Mouse (Mus musculus) embryo, embryonic 9.5 days (tissue): ENCODE measurements at regions not wholly inside any gene's neighbourhood (a gene's known extent, or its start where the extent isn't known, plus 50 kb on each side); places are given as distances from the start of the nearest gene placed in this dataset.
A peak's percentile ranks its signal among the peaks of the same experiment; 100 is the strongest.

Experiments
- DNase-seq: peaks from one replicate; pipeline ENCODE4 v3.0.0-alpha.2; 2017; ENCODE audit errors: extremely low spot score

- DNase-seq, result peak; percentile 88
Measured at GRCm38 (mm10) chr6:127252000-127252721, 100.2 kb upstream of the Ccnd2 start.

- DNase-seq, result no peak
Measured at GRCm38 (mm10) chr6:127253935-127254334, 101.9 kb upstream of the Ccnd2 start.

- DNase-seq, result no peak
Measured at GRCm38 (mm10) chr6:127263903-127264680, 112.1 kb upstream of the Ccnd2 start.

GRCm38 (mm10) chr6:127265063-127265775 lies 113.2 kb upstream of the Ccnd2 start:
- no peak for DNase-seq

- DNase-seq, result peak; percentile 65
Measured at GRCm38 (mm10) chr6:127265901-127266812, 114.2 kb upstream of the Ccnd2 start.

GRCm38 (mm10) chr6:127266813-127267165 lies 114.8 kb upstream of the Ccnd2 start:
- peak; percentile 39 for DNase-seq

GRCm38 (mm10) chr6:127269021-127269420 lies 117.0 kb upstream of the Ccnd2 start:
- no peak for DNase-seq

GRCm38 (mm10) chr6:127269525-127270044 lies 117.6 kb upstream of the Ccnd2 start:
- DNase-seq, result no peak

- DNase-seq, result no peak
Measured at GRCm38 (mm10) chr6:127270774-127271173, 118.8 kb upstream of the Ccnd2 start.

GRCm38 (mm10) chr6:127271418-127271817 lies 119.4 kb upstream of the Ccnd2 start:
- no peak for DNase-seq

GRCm38 (mm10) chr6:127272630-127273029 lies 120.6 kb upstream of the Ccnd2 start:
- no peak for DNase-seq

GRCm38 (mm10) chr6:127274732-127275429 lies 122.9 kb upstream of the Ccnd2 start:
- no peak for DNase-seq

GRCm38 (mm10) chr6:127275430-127275784 lies 123.4 kb upstream of the Ccnd2 start:
- no peak for DNase-seq

GRCm38 (mm10) chr6:127276362-127276761 lies 124.4 kb upstream of the Ccnd2 start:
- no peak for DNase-seq

GRCm38 (mm10) chr6:127278402-127278801 lies 126.4 kb upstream of the Ccnd2 start:
- no peak for DNase-seq

- peak; percentile 57 for DNase-seq
Measured at GRCm38 (mm10) chr6:127284226-127284625, 132.2 kb upstream of the Ccnd2 start.

GRCm38 (mm10) chr6:127286681-127287476 lies 134.9 kb upstream of the Ccnd2 start:
- DNase-seq, result no peak

GRCm38 (mm10) chr6:127288946-127289345 lies 137.0 kb upstream of the Ccnd2 start:
- DNase-seq, result no peak

GRCm38 (mm10) chr6:127291937-127292336 lies 139.9 kb upstream of the Ccnd2 start:
- no peak for DNase-seq

GRCm38 (mm10) chr6:127293829-127294228 lies 141.8 kb upstream of the Ccnd2 start:
- no peak for DNase-seq
